ENCODE assay signal across 12 mouse cellular contexts in genomic region chr7:4087238-4087895, GRCm38 (mm10). TPM values are rescaled to one million over a fixed set of nuclear protein-coding genes. Genes with fewer than 3 reads are reported as not detected.
DNase-seq lines count a peak whose midpoint lies in the region; ATAC-seq and TF ChIP-seq lines count a peak whose summit lies in the region.
"Had no signal": no experiment of that assay in that cellular context is flagged by ENCODE, and none has a peak within 500 bp of the region (broad histone marks: within the 10 kb centered on the region; RNA-seq: fewer than 3 reads in every experiment).

No protein-coding gene starts in this region.

- peak; percentile 74 for TF ChIP-seq EP300 in CH12.LX (IDR thresholded peaks at IDR 0.05; ENCODE audit: low read length)

- TF ChIP-seq RAD21 in CH12.LX (IDR thresholded peaks at IDR 0.05; ENCODE audit: low read depth, low read length) = no peak

- peaks cover 12 to 75% of the 10 kb centered on the region in 2 experiments for H3K4me1 ChIP-seq in CH12.LX (ENCODE audit: control insufficient read depth in 1 of 2, insufficient read depth in 2 of 2)
- H3K4me1 ChIP-seq in intestine, embryonic 15.5 days (replicated peaks) = no peaks in the 10 kb centered on the region
- H3K4me1 ChIP-seq: forebrain, embryonic 12.5 days; kidney, embryonic 15.5 days had no signal

- H3K27ac ChIP-seq in CH12.LX (ENCODE audit: insufficient read depth, low read depth) = no peak overlapping the region
- H3K27ac ChIP-seq in intestine, embryonic 15.5 days = no peak overlapping the region
- H3K27ac ChIP-seq: forebrain, embryonic 12.5 days; hindbrain, embryonic 14.5 days; kidney, embryonic 15.5 days had no signal

- intact Hi-C loops in left cerebral cortex, postnatal 25 days (cut with DNase I) = loop anchor here (1.0 to 2.0 kb wide), 3 partner anchors 25 to 33 kb away; partner anchors contain the start of gene Lair1

- TF ChIP-seq CTCF in CH12.LX (conservative IDR thresholded peaks at IDR 0.05 in 1 of 2, IDR thresholded peaks at IDR 0.05 in 1 of 2; ENCODE audit: low read depth in 2 of 2, low read length in 2 of 2) = no peak

- ATAC-seq in intestine, embryonic 15.5 days = no peak

- no peaks in the 10 kb centered on the region for H3K36me3 ChIP-seq in CH12.LX (replicated peaks in 1 of 2; ENCODE audit: control insufficient read depth in 1 of 2, insufficient read depth in 1 of 2, low read length in 1 of 2)
- H3K36me3 ChIP-seq in intestine, embryonic 15.5 days = no peaks in the 10 kb centered on the region
- H3K36me3 ChIP-seq: forebrain, embryonic 12.5 days; kidney, embryonic 15.5 days had no signal

- dilution Hi-C loops in CH12.LX (cut with MboI; ENCODE audit: extremely low pct_ligation_motif_present, extremely low pct_unique_long_range_greater_than_20kb, low sequenced_read_pairs) = no loop called here

- no peaks in the 10 kb centered on the region for H3K27me3 ChIP-seq in CH12.LX (replicated peaks)
- H3K27me3 ChIP-seq in intestine, embryonic 15.5 days (replicated peaks) = no peaks in the 10 kb centered on the region
- H3K27me3 ChIP-seq: forebrain, embryonic 12.5 days; kidney, embryonic 15.5 days had no signal

- H3K9me3 ChIP-seq in CH12.LX (replicated peaks; ENCODE audit: low read length) = no peaks in the 10 kb centered on the region
- H3K9me3 ChIP-seq in intestine, embryonic 15.5 days = no peaks in the 10 kb centered on the region
- H3K9me3 ChIP-seq: forebrain, embryonic 12.5 days; kidney, embryonic 15.5 days had no signal

- H3K79me2 ChIP-seq in CH12.LX (replicated peaks; ENCODE audit: control insufficient read depth, extremely low read depth, insufficient read depth, poor library complexity, severe bottlenecking) = no peaks in the 10 kb centered on the region

- in situ Hi-C loops in CH12.LX (cut with MboI; ENCODE audit: low pct_ligation_motif_present, low pct_unique_long_range_greater_than_20kb, low sequenced_read_pairs) = loop anchor here (5.0 kb wide), 1 partner anchor 35 kb away; no protein-coding TSS in a partner anchor

- H3K4me3 ChIP-seq in CH12.LX (replicated peaks in 1 of 3; ENCODE audit: low read depth in 2 of 3, low read length in 2 of 3, poor library complexity in 1 of 3) = no peak overlapping the region
- no peak overlapping the region for H3K4me3 ChIP-seq in intestine, embryonic 15.5 days (replicated peaks)
- H3K4me3 ChIP-seq: forebrain, embryonic 12.5 days; kidney, embryonic 15.5 days had no signal

- 69% methylated on average over 4 of the region's 4 CpGs for WGBS in intestine, embryonic 15.5 days

- H3K9ac ChIP-seq in CH12.LX (ENCODE audit: insufficient read depth, low read depth) = no peak overlapping the region
- H3K9ac ChIP-seq in intestine, embryonic 15.5 days = no peak overlapping the region
- H3K9ac ChIP-seq: forebrain, embryonic 12.5 days; hindbrain, embryonic 14.5 days; kidney, embryonic 15.5 days had no signal

- peak overlapping the region; percentile 21; the same call in 1 of the 2 replicates for H3K4me2 ChIP-seq in CH12.LX (ENCODE audit: insufficient read depth, low read depth, poor library complexity, severe bottlenecking)
- no peak overlapping the region for H3K4me2 ChIP-seq in intestine, embryonic 15.5 days (replicated peaks)
- H3K4me2 ChIP-seq: forebrain, embryonic 12.5 days; hindbrain, embryonic 14.5 days; kidney, embryonic 15.5 days had no signal

- DNase-seq in layer of hippocampus, adult 8-10 months (ENCODE audit: low spot score in 2 of 2) = peak; percentile 37 to 39
- no peak for DNase-seq in layer of hippocampus, adult 9-10 months (ENCODE audit: low spot score)
- DNase-seq in CH12.LX (ENCODE audit: extremely low read depth) = peak; percentile 64
- peak; percentile 59 to 91 for DNase-seq in left cerebral cortex, postnatal 25 days (ENCODE audit: low spot score in 2 of 2)
- peak; percentile 49 to 73 for DNase-seq in right cerebral cortex, postnatal 36 days (ENCODE audit: low spot score in 2 of 2)
- DNase-seq in embryo, embryonic 9.5 days (ENCODE audit: extremely low spot score) = no peak
- DNase-seq in lung, postnatal 4 days = no peak
- DNase-seq: lung, postnatal 10 days had no signal

- TF ChIP-seq POLR2A in CH12.LX (IDR thresholded peaks at IDR 0.05; ENCODE audit: low read depth, low read length) = no peak

TF ChIP-seq in CH12.LX, 34 proteins besides CTCF, POLR2A, EP300 and RAD21:
- no peak for TF ChIP-seq USF2 (conservative IDR thresholded peaks at IDR 0.05; ENCODE audit: low read depth, low read length)
- no peak for TF ChIP-seq HCFC1 (IDR thresholded peaks at IDR 0.05; ENCODE audit: low read depth, low read length)
- TF ChIP-seq ETS1 (conservative IDR thresholded peaks at IDR 0.05; ENCODE audit: low read depth, low read length) = peak; percentile 41; the same call in 1 of the 2 replicates
- TF ChIP-seq SIN3A (IDR thresholded peaks at IDR 0.05; ENCODE audit: low read length) = peak; percentile 43; the same call in 1 of the 2 replicates
- 0 out of 2 replicates have a peak, but pooled peaks have one; percentile 9 for TF ChIP-seq TCF12 (IDR thresholded peaks at IDR 0.05; ENCODE audit: low read depth, low read length)
- TF ChIP-seq IRF4 (IDR thresholded peaks at IDR 0.05; ENCODE audit: low read depth, low read length) = peak; percentile 24; the same call in 1 of the 2 replicates
- no peak for TF ChIP-seq ELF1 (IDR thresholded peaks at IDR 0.05; ENCODE audit: low read depth, low read length)
- TF ChIP-seq ZC3H11A (IDR thresholded peaks at IDR 0.05; ENCODE audit: low read depth, low read length) = no peak
- TF ChIP-seq BHLHE40 (IDR thresholded peaks at IDR 0.05; ENCODE audit: low read depth, low read length) = 0 out of 2 replicates have a peak, but pooled peaks have one; percentile 10
- TF ChIP-seq JUND (conservative IDR thresholded peaks at IDR 0.05; ENCODE audit: low read depth, low read length) = 0 out of 2 replicates have a peak, but pooled peaks have one; percentile 32
- 0 out of 2 replicates have a peak, but pooled peaks have one; percentile 16 for TF ChIP-seq MXI1 (IDR thresholded peaks at IDR 0.05; ENCODE audit: low read depth, low read length)
- TF ChIP-seq MYC (IDR thresholded peaks at IDR 0.05; ENCODE audit: low read depth, low read length) = 0 out of 2 replicates have a peak, but pooled peaks have one; percentile 38
- no peak for TF ChIP-seq CHD1 (IDR thresholded peaks at IDR 0.05; ENCODE audit: low read depth, low read length)

RNA-seq across cellular contexts. Expression of gene Lair1, which starts 24.4 kb away (rescaled TPM):
- total RNA-seq in layer of hippocampus, adult 8-10 months (2022) = 10 to 100 TPM in 2 of 4 experiments, 1 to 10 TPM in 2; 6.6 to 31.0 (median 18.0) TPM
- total RNA-seq in CH12.LX (2012; rRNA removed) (0.21 and 0.38 TPM in 2 replicates), CH12.LX (2014; rRNA removed) (4.6 TPM in 2 replicates)
- 3.1 and 4.0 TPM in 2 replicates for polyA plus RNA-seq in CH12.LX (2012; ENCODE audit: insufficient read length, low read depth)
- total RNA-seq in left cerebral cortex, postnatal 25 days (2021) = 1 to 10 TPM; 5.2 to 6.6 TPM
- 2.7 and 2.9 TPM in 2 replicates for polyA plus RNA-seq in intestine, embryonic 15.5 days (2015; fragmentation: Nextera tagmentation; extraction: Ambion mirVana)

RNA-seq across cellular contexts. Expression of gene Ttyh1, which starts 31.8 kb away (rescaled TPM):
- 100 to 1,000 TPM; 459 to 552 (median 528) TPM for total RNA-seq in layer of hippocampus, adult 8-10 months (2022)
- total RNA-seq in CH12.LX (2012; rRNA removed) (0.08 and 0.13 TPM in 2 replicates), CH12.LX (2014; rRNA removed) (not detected in 2 replicates)
- 0.16 and 0.17 TPM in 2 replicates for polyA plus RNA-seq in CH12.LX (2012; ENCODE audit: insufficient read length, low read depth)
- 100 to 1,000 TPM; 743 to 807 TPM for total RNA-seq in left cerebral cortex, postnatal 25 days (2021)
- polyA plus RNA-seq in intestine, embryonic 15.5 days (2015; fragmentation: Nextera tagmentation; extraction: Ambion mirVana) = 7.1 and 9.7 TPM in 2 replicates

RNA-seq across cellular contexts. Expression of gene Leng8, which starts 49.5 kb away (rescaled TPM):
- total RNA-seq in layer of hippocampus, adult 8-10 months (2022) = 100 to 1,000 TPM; 173 to 209 (median 190) TPM
- total RNA-seq in CH12.LX (2012; rRNA removed) (28.6 and 33.5 TPM in 2 replicates), CH12.LX (2014; rRNA removed) (17.6 and 23.2 TPM in 2 replicates)
- polyA plus RNA-seq in CH12.LX (2012; ENCODE audit: insufficient read length, low read depth) = 46.6 and 48.7 TPM in 2 replicates
- 100 to 1,000 TPM; 120 to 142 TPM for total RNA-seq in left cerebral cortex, postnatal 25 days (2021)
- polyA plus RNA-seq in intestine, embryonic 15.5 days (2015; fragmentation: Nextera tagmentation; extraction: Ambion mirVana) = 46.3 and 49.2 TPM in 2 replicates

Comparison
In these comparisons a context has a peak if more than half of its experiments do, and no peak if none do; other contexts are left out.
1. DNase-seq: peak in layer of hippocampus, adult 8-10 months (2 of 2), CH12.LX (single experiment), left cerebral cortex, postnatal 25 days (2 of 2) and right cerebral cortex, postnatal 36 days (2 of 2); none in layer of hippocampus, adult 9-10 months (single experiment), embryo, embryonic 9.5 days (single experiment) and lung, postnatal 4 days (0 of 2).
2. RNA of gene Ttyh1, which starts 31.8 kb away (total RNA-seq): 743 to 807 TPM in left cerebral cortex, postnatal 25 days and 459 to 552 TPM in layer of hippocampus, adult 8-10 months; 0.08 to 0.13 TPM in CH12.LX; every median in the first group is over 100 times any median in the second.